Mouse (Mus musculus): ENCODE data around the gene Mta1.

GRCm38 (mm10) chr12:113152272-113152661, 54.2 kb downstream of the Mta1 start:
- TF ChIP-seq CTCF (IDR thresholded peaks at IDR 0.05; ENCODE audit: low read depth, low read length): no peak
- no peak for TF ChIP-seq POLR2A (IDR thresholded peaks at IDR 0.05; ENCODE audit: borderline replicate concordance, low read depth, low read length)

Measured in bone marrow macrophage, adult 2 months (primary cell).